25 mouse cellular contexts compared by ENCODE assay signal in the genomic region with DNA sequence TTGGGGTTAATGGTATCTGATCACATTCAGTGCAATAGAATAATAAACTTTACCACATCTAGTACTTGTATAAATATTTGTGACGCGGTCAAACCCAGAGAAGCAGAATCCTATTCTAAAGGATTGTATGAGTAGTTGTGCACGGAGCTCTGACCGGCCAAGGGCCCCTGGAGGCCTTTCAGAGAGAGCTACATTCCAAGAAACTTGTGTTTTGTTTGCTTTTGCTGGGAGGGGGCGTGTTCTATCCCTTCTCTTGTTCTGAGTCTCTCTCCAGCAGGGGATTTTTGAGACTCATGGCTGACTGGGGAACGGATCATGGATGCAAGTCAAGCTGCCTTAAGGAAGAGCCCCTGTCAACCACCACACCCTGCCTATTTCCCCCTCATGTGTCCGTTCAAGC. TPM values are rescaled to one million over a fixed set of nuclear protein-coding genes. Genes with fewer than 3 reads are reported as not detected.
"Had no signal": no experiment of that assay in that cellular context is flagged by ENCODE, and none has a peak within 500 bp of the region (broad histone marks: within the 10 kb centered on the region; RNA-seq: fewer than 3 reads in every experiment).

No protein-coding gene starts in this region.

RNA-seq across cellular contexts. Expression of gene Plac9a, which starts 7.2 kb away (rescaled TPM):
- polyA plus RNA-seq: limb, embryonic 10.5 days; limb, embryonic 11.5 days; limb, embryonic 12.5 days; limb, embryonic 13.5 days; limb, embryonic 15.5 days; liver, adult 2 months; liver, embryonic 11.5 days; liver, embryonic 12.5 days; liver, embryonic 16.5 days; liver, postnatal 0 days; macrophage; midbrain, embryonic 10.5 days; midbrain, embryonic 11.5 days; midbrain, embryonic 12.5 days; midbrain, embryonic 13.5 days; midbrain, embryonic 14.5 days; midbrain, embryonic 16.5 days; midbrain, postnatal 0 days; neural tube, embryonic 11.5 days had no signal

RNA-seq across cellular contexts. Expression of gene Cphx1, which starts 42.4 kb away (rescaled TPM):
- polyA plus RNA-seq: limb, embryonic 10.5 days; limb, embryonic 11.5 days; limb, embryonic 12.5 days; limb, embryonic 13.5 days; limb, embryonic 15.5 days; liver, embryonic 12.5 days; liver, embryonic 13.5 days; liver, embryonic 15.5 days; liver, embryonic 16.5 days; lung, adult 2 months; lung, embryonic 15.5 days; macrophage; midbrain, embryonic 10.5 days; midbrain, embryonic 11.5 days; midbrain, embryonic 12.5 days; midbrain, embryonic 13.5 days; midbrain, embryonic 14.5 days; midbrain, embryonic 15.5 days; midbrain, embryonic 16.5 days; myocyte; neural tube, embryonic 11.5 days had no signal
